Mouse (Mus musculus): ENCODE data around the gene Gnat1. TPM values are rescaled to one million over a fixed set of nuclear protein-coding genes. Genes with fewer than 3 reads are reported as not detected.

Gnat1 gene
- total RNA-seq, 2 experiments from 2014 or later: 0.30 to 1.1 TPM

- peak; percentile 84 for DNase-seq
- intact Hi-C loops (cut with DNase I): no loop called here
These were observed 48.9 kb downstream of the Gnat1 start for GRCm38 (mm10) chr9:107630576-107630975.

- DNase-seq: peak; percentile 48
- intact Hi-C loops (cut with DNase I): no loop called here
These were observed 49.5 kb downstream of the Gnat1 start for GRCm38 (mm10) chr9:107629901-107630425.

- intact Hi-C loops (cut with DNase I): no loop called here
- DNase-seq: no peak
These were observed 50.1 kb downstream of the Gnat1 start for GRCm38 (mm10) chr9:107629411-107629730.

- intact Hi-C loops (cut with DNase I): no loop called here
These were observed 50.6 kb downstream of the Gnat1 start for GRCm38 (mm10) chr9:107628721-107629410.

GRCm38 (mm10) chr9:107627387-107628255 is 51.9 kb downstream of the Gnat1 start:
- no peak for DNase-seq
- intact Hi-C loops (cut with DNase I): no loop called here

More at GRCm38 (mm10) chr9:107628721-107629410, 50.6 kb downstream of the Gnat1 start:
- no peak for DNase-seq

GRCm38 (mm10) chr9:107626844-107627277 is 52.7 kb downstream of the Gnat1 start:
- DNase-seq: peak; percentile 95

GRCm38 (mm10) chr9:107626158-107626843 is 53.2 kb downstream of the Gnat1 start:
- no peak for DNase-seq
- intact Hi-C loops (cut with DNase I): no loop called here

More at GRCm38 (mm10) chr9:107626844-107627277, 52.7 kb downstream of the Gnat1 start:
- intact Hi-C loops (cut with DNase I): no loop called here

- intact Hi-C loops (cut with DNase I): no loop called here
- DNase-seq: no peak
These were observed 54.0 kb downstream of the Gnat1 start for GRCm38 (mm10) chr9:107625351-107626128.

- DNase-seq: no peak
- intact Hi-C loops (cut with DNase I): no loop called here
These were observed 54.6 kb downstream of the Gnat1 start for GRCm38 (mm10) chr9:107624951-107625350.

GRCm38 (mm10) chr9:107624539-107624938 is 55.0 kb downstream of the Gnat1 start:
- DNase-seq: no peak
- intact Hi-C loops (cut with DNase I): no loop called here

Other genes with a start within 250 kb of the Gnat1 start
- gene Tmem115, start 145.8 kb downstream of the Gnat1 start, total RNA-seq (2021): 10 to 100 TPM; 29.4 to 30.4 TPM
- 10 to 100 TPM; 25.6 to 28.4 TPM for gene Cyb561d2, start 137.5 kb downstream of the Gnat1 start, total RNA-seq (2021)
- gene Nprl2, start 137.5 kb downstream of the Gnat1 start, total RNA-seq (2021): 10 to 100 TPM; 35.2 to 38.5 TPM
- gene Zmynd10, start 132.4 kb downstream of the Gnat1 start, total RNA-seq (2021): 1 to 10 TPM; 3.9 to 4.7 TPM
- 10 to 100 TPM; 24.9 to 25.4 TPM for gene Rassf1, start 128.2 kb downstream of the Gnat1 start, total RNA-seq (2021)
- gene Tusc2, start 116.5 kb downstream of the Gnat1 start, total RNA-seq (2021): 10 to 100 TPM; 65.4 to 66.9 TPM
- 10 to 100 TPM; 20.8 to 28.4 TPM for gene Hyal2, start 111.8 kb downstream of the Gnat1 start, total RNA-seq (2021)
- 1 to 10 TPM; 3.8 to 4.1 TPM for gene Hyal1, start 102.8 kb downstream of the Gnat1 start, total RNA-seq (2021)
- 10 to 100 TPM; 11.9 to 13.0 TPM for gene Naa80, start 100.8 kb downstream of the Gnat1 start, total RNA-seq (2021)
- 1 to 10 TPM; 1.5 to 2.1 TPM for gene Hyal3, start 98.9 kb downstream of the Gnat1 start, total RNA-seq (2021)
- gene Ifrd2, start 92.1 kb downstream of the Gnat1 start, total RNA-seq (2021): 10 to 100 TPM; 12.5 to 14.5 TPM
- gene Sema3b, start 70.5 kb downstream of the Gnat1 start, total RNA-seq (2021): 1 to 10 TPM; 3.9 to 5.6 TPM
- gene Gnai2, start 44.3 kb downstream of the Gnat1 start, total RNA-seq (2021): 100 to 1,000 TPM; 302 to 303 TPM
- 10 to 100 TPM; 65.0 to 68.4 TPM for gene Slc38a3, start 10.2 kb downstream of the Gnat1 start, total RNA-seq (2021)
- gene Sema3f, start 30.8 kb upstream of the Gnat1 start, total RNA-seq (2021): 10 to 100 TPM; 44.6 to 52.6 TPM
- gene Rbm5, start 91.3 kb upstream of the Gnat1 start, total RNA-seq (2021): 100 to 1,000 TPM; 194 to 195 TPM
- 10 to 100 TPM; 73.4 to 79.0 TPM for gene Rbm6, start 193.5 kb upstream of the Gnat1 start, total RNA-seq (2021)
- 10 to 100 TPM; 15.2 to 16.1 TPM for gene Mon1a, start 208.4 kb upstream of the Gnat1 start, total RNA-seq (2021)
- gene Mst1r, start 227.2 kb upstream of the Gnat1 start, total RNA-seq (2021): 1 to 10 TPM; 2.2 to 3.6 TPM
- gene Actl11, start 248.8 kb upstream of the Gnat1 start, total RNA-seq (2021): not detected